Mouse (Mus musculus) cerebellum, postnatal 4 days (tissue): ENCODE results near the gene Pecr.

Experiments used
- DNase-seq, 2 experiments: peaks; one replicate each; pipeline ENCODE4 v3.0.0; 2022; ENCODE audit warnings: low spot score in 2 of 2, mixed read lengths in 1 of 2

The Pecr gene

GRCm38 (mm10) chr1:72283992-72284485 lies at the start of gene Pecr, which contains the start of gene Tmem169:
Pecr (minus strand) TSS chr1:72284314.
Tmem169 (plus strand) TSS chr1:72284369.
- peak; percentile 69 to 90 for DNase-seq

GRCm38 (mm10) chr1:72326162-72326821 lies 42.2 kb upstream of the Pecr start:
- no peak for DNase-seq

GRCm38 (mm10) chr1:72323248-72323647 lies 39.1 kb upstream of the Pecr start:
- DNase-seq = no peak

- no peak for DNase-seq
Measured at GRCm38 (mm10) chr1:72320759-72321158, 36.6 kb upstream of the Pecr start.

GRCm38 (mm10) chr1:72316901-72317300 lies 32.8 kb upstream of the Pecr start:
- DNase-seq = no peak

GRCm38 (mm10) chr1:72316409-72316808 lies 32.3 kb upstream of the Pecr start:
- DNase-seq = no peak

- DNase-seq = no peak
Measured at GRCm38 (mm10) chr1:72315447-72315846, 31.3 kb upstream of the Pecr start.

GRCm38 (mm10) chr1:72313399-72314039 lies 29.4 kb upstream of the Pecr start:
- DNase-seq = no peak

GRCm38 (mm10) chr1:72312701-72313398 lies 28.7 kb upstream of the Pecr start:
- DNase-seq = no peak

GRCm38 (mm10) chr1:72309744-72310424 lies 25.8 kb upstream of the Pecr start:
- DNase-seq = no peak

GRCm38 (mm10) chr1:72308919-72309318 lies 24.8 kb upstream of the Pecr start:
- DNase-seq = no peak

- DNase-seq = peak; percentile 81 to 90
Measured at GRCm38 (mm10) chr1:72307317-72307798, 23.2 kb upstream of the Pecr start, which contains the start of gene Xrcc5. Xrcc5 (plus strand) TSS chr1:72307421.

GRCm38 (mm10) chr1:72306679-72307181 lies 22.6 kb upstream of the Pecr start:
- DNase-seq = peak; percentile 28 to 56

- DNase-seq = no peak
Measured at GRCm38 (mm10) chr1:72306241-72306640, 22.1 kb upstream of the Pecr start.

GRCm38 (mm10) chr1:72301845-72302244 lies 17.7 kb upstream of the Pecr start:
- no peak for DNase-seq

GRCm38 (mm10) chr1:72295746-72296145 lies 11.6 kb upstream of the Pecr start:
- DNase-seq = no peak

- DNase-seq = no peak
Measured at GRCm38 (mm10) chr1:72293869-72294663, 10.0 kb upstream of the Pecr start.

GRCm38 (mm10) chr1:72291925-72292324 lies 7.8 kb upstream of the Pecr start:
- DNase-seq = no peak

- DNase-seq = no peak
Measured at GRCm38 (mm10) chr1:72291421-72291820, 7.3 kb upstream of the Pecr start.

GRCm38 (mm10) chr1:72290896-72291295 lies 6.8 kb upstream of the Pecr start:
- DNase-seq = no peak
